Mouse (Mus musculus) central nervous system, embryonic 18 days (tissue): Measurements from ENCODE around the gene Rfwd3. TPM values are rescaled to one million over a fixed set of nuclear protein-coding genes. Genes with fewer than 3 reads are reported as not detected.

Experiments
- polyA plus RNA-seq: library from polyadenylated mRNA; depleted of rRNA; stranded (reverse); fragments of >200 nt; gene quantifications from 2 replicates; pipeline ENCODE4 v1.2.3, GENCODE M21; 2012; rRNA removed

Gene Rfwd3
- polyA plus RNA-seq = 15.1 and 17.4 TPM in 2 replicates

GRCm38 (mm10) chr8:111299821-111300568, at the start of gene Rfwd3:
Gene Rfwd3 (minus strand): TSS chr8:111300222.

DNA sequence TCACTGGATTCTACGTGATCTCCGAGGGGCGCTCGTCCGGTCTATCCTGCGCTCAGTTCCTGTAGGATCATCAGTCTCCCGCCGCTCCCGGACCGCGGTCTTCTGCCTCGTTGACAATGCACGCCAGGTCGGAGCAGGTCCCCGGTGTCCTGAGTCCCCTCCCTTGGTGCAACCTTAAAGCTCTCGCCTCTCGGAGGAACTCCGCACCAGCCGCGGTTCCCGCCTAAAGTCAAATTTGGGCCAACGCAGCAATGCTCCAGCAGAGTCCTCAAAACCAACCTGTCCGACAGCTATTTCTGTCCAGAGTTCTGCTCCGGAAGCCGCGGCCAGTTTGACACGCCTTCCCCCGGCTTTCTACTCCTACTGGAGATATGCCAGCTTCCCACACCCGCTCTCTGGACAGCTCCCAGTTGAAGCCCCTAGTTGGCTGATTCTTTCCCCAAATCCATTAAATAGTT, 37.9 kb upstream of the Rfwd3 start, which contains the start of gene Mlkl:
Mlkl (minus strand) TSS at position 288 of the 458 bp plus-strand sequence.

GRCm38 (mm10) chr8:111258631-111259407, 41.2 kb downstream of the Rfwd3 start, which contains the start of gene Glg1:
Gene Glg1 (minus strand): TSS chr8:111259216.

Other genes with a start within 250 kb of the Rfwd3 start
- not detected in 2 replicates for gene Exosc6, start 243.9 kb downstream of the Rfwd3 start, polyA plus RNA-seq
- gene Clec18a, start 207.8 kb downstream of the Rfwd3 start, polyA plus RNA-seq = 0.08 and 0.59 TPM in 2 replicates
- gene Pdpr, start 205.6 kb downstream of the Rfwd3 start, polyA plus RNA-seq = 11.0 TPM in 2 replicates
- 49.6 and 51.0 TPM in 2 replicates for gene Glg1, start 41.0 kb downstream of the Rfwd3 start, polyA plus RNA-seq
- 0.59 and 0.71 TPM in 2 replicates for gene Mlkl, start 38.0 kb upstream of the Rfwd3 start, polyA plus RNA-seq
- 0.27 and 0.60 TPM in 2 replicates for gene Fa2h, start 93.6 kb upstream of the Rfwd3 start, polyA plus RNA-seq
- 17.9 and 18.6 TPM in 2 replicates for gene Wdr59, start 221.9 kb upstream of the Rfwd3 start, polyA plus RNA-seq
- 237 and 250 TPM in 2 replicates for gene Znrf1, start 235.9 kb upstream of the Rfwd3 start, polyA plus RNA-seq